Mouse (Mus musculus) limb, embryonic 10.5 days (tissue): ENCODE results near the gene Trim69. TPM values are rescaled to one million over a fixed set of nuclear protein-coding genes. Genes with fewer than 3 reads are reported as not detected.

Experiments used
- DNase-seq: peaks from one replicate; pipeline ENCODE4 v3.0.0-alpha.2; 2017; ENCODE audit warnings: low spot score
- H3K27ac ChIP-seq: fragments of 300-500 bp; sonication (generic); 2 replicates; pipeline ENCODE4 v1.5.1; 2016; ENCODE audit warnings: mild to moderate bottlenecking
- H3K27me3 ChIP-seq: fragments of 300-500 bp; sonication (generic); 2 replicates; pipeline ENCODE4 v1.6.1; 2016; ENCODE audit warnings: low read depth, mild to moderate bottlenecking; ENCODE audit not compliant: poor library complexity, severe bottlenecking
- H3K36me3 ChIP-seq: fragments of 300-500 bp; sonication (generic); 2 replicates; pipeline ENCODE4 v1.6.1; 2016; ENCODE audit warnings: mild to moderate bottlenecking, moderate library complexity
- H3K4me1 ChIP-seq: fragments of 300-500 bp; sonication (generic); 2 replicates; pipeline ENCODE4 v1.6.1; 2016
- H3K4me3 ChIP-seq: fragments of 300-500 bp; sonication (generic); 2 replicates; pipeline ENCODE4 v1.5.1; 2016; ENCODE audit warnings: mild to moderate bottlenecking, moderate library complexity
- H3K9me3 ChIP-seq: fragments of 300-500 bp; sonication (generic); replicated peaks from 2 replicates; pipeline ENCODE4 v1.6.1; 2016; ENCODE audit warnings: mild to moderate bottlenecking
- WGBS: fragments of 180-500 bp; shearing (Covaris S2); methylation state at CpG from one replicate; pipeline ENCODE4 v1.1.7; 2016; 5-methylcytosine and 5-hydroxymethylcytosine counted together
- polyA plus RNA-seq: library from polyadenylated mRNA; unstranded; fragments of >200 nt; fragmentation: Nextera tagmentation; extraction: Ambion mirVana; gene quantifications from 2 replicates; pipeline ENCODE4 v1.2.1, GENCODE M21; 2016

Trim69 gene
- 0.08 TPM in 1 of 2 replicates, not detected in the other for polyA plus RNA-seq

- no peak within 1 kb of the TSS for H3K27ac ChIP-seq
- H3K4me3 ChIP-seq: no peak within 1 kb of the TSS
- H3K9me3 ChIP-seq: no peaks in the 10 kb centered on the region
- DNase-seq: peak; percentile 84
- peaks cover 6% of the 10 kb centered on the region for H3K4me1 ChIP-seq
- no peaks in the 10 kb centered on the region for H3K36me3 ChIP-seq
- no peaks in the 10 kb centered on the region for H3K27me3 ChIP-seq
- WGBS: 52% methylated on average over 2 of the region's 2 CpGs
Measured at GRCm38 (mm10) chr2:122160680-122161079, at the start of gene Trim69. Gene Trim69 (plus strand): TSS chr2:122160700.

- H3K27ac ChIP-seq: no peak overlapping the region; the same call in 1 of the 2 replicates
- no peaks in the 10 kb centered on the region for H3K27me3 ChIP-seq
- H3K36me3 ChIP-seq: peaks cover 22% of the 10 kb centered on the region
- no peak for DNase-seq
- 88% methylated on average over 2 of the region's 2 CpGs for WGBS
- H3K4me3 ChIP-seq: peak overlapping the region; percentile 71; the same call in 1 of the 2 replicates
- no peaks in the 10 kb centered on the region for H3K9me3 ChIP-seq
- peaks cover 14% of the 10 kb centered on the region for H3K4me1 ChIP-seq
Measured at GRCm38 (mm10) chr2:122116888-122117287, 43.6 kb upstream of the Trim69 start.

GRCm38 (mm10) chr2:122117961-122118958 is 42.2 kb upstream of the Trim69 start, which contains the start of gene Spg11:
Gene Spg11 (minus strand): TSS chr2:122118386.
- H3K27ac ChIP-seq: peak within 1 kb of the TSS; percentile 95

GRCm38 (mm10) chr2:122125680-122126572 is 34.6 kb upstream of the Trim69 start:
- Histone ChIP-seq H3K4me3 (no peak overlapping the region), H3K27ac (no peak overlapping the region), H3K4me1 (no peaks in the 10 kb centered on the region), H3K9me3 (no peaks in the 10 kb centered on the region), H3K27me3 (no peaks in the 10 kb centered on the region), H3K36me3 (no peaks in the 10 kb centered on the region)
- WGBS: 47% methylated on average over 12 of the region's 12 CpGs
- no peak for DNase-seq

More at GRCm38 (mm10) chr2:122117961-122118958, 42.2 kb upstream of the Trim69 start, which contains the start of gene Spg11:
- Histone ChIP-seq H3K36me3 (peaks cover 15% of the 10 kb centered on the region), H3K4me1 (peaks cover 14% of the 10 kb centered on the region), H3K27me3 (no peaks in the 10 kb centered on the region), H3K4me3 (peak within 1 kb of the TSS; percentile 71), H3K9me3 (no peaks in the 10 kb centered on the region)
- DNase-seq: peak; percentile 98
- WGBS: 1% methylated on average over 47 of the region's 47 CpGs

- Histone ChIP-seq H3K4me3 (no peak overlapping the region), H3K27ac (no peak overlapping the region), H3K9me3 (no peaks in the 10 kb centered on the region), H3K36me3 (no peaks in the 10 kb centered on the region), H3K4me1 (no peaks in the 10 kb centered on the region), H3K27me3 (no peaks in the 10 kb centered on the region)
- no peak for DNase-seq
- WGBS: 63% methylated on average over 5 of the region's 5 CpGs
Measured at GRCm38 (mm10) chr2:122126765-122127347, 33.6 kb upstream of the Trim69 start.

- Histone ChIP-seq H3K27ac (no peak overlapping the region), H3K27me3 (no peaks in the 10 kb centered on the region), H3K36me3 (no peaks in the 10 kb centered on the region), H3K4me1 (no peaks in the 10 kb centered on the region), H3K9me3 (no peaks in the 10 kb centered on the region), H3K4me3 (no peak overlapping the region)
- no peak for DNase-seq
- 94% methylated on average over 4 of the region's 4 CpGs for WGBS
Measured at GRCm38 (mm10) chr2:122127635-122128034, 32.9 kb upstream of the Trim69 start.

- H3K4me1 ChIP-seq: no peaks in the 10 kb centered on the region
- DNase-seq: no peak
- WGBS: 88% methylated on average over 2 of the region's 2 CpGs
- H3K27ac ChIP-seq: no peak overlapping the region
- H3K9me3 ChIP-seq: no peaks in the 10 kb centered on the region
- no peaks in the 10 kb centered on the region for H3K36me3 ChIP-seq
- H3K27me3 ChIP-seq: no peaks in the 10 kb centered on the region
- no peak overlapping the region for H3K4me3 ChIP-seq
Measured at GRCm38 (mm10) chr2:122132078-122132477, 28.4 kb upstream of the Trim69 start.

GRCm38 (mm10) chr2:122132618-122133017 is 27.9 kb upstream of the Trim69 start:
- H3K4me3 ChIP-seq: no peak overlapping the region
- no peak overlapping the region for H3K27ac ChIP-seq
- 81% methylated on average over 2 of the region's 2 CpGs for WGBS
- DNase-seq: no peak
- no peaks in the 10 kb centered on the region for H3K9me3 ChIP-seq
- H3K27me3 ChIP-seq: no peaks in the 10 kb centered on the region
- H3K36me3 ChIP-seq: no peaks in the 10 kb centered on the region
- H3K4me1 ChIP-seq: no peaks in the 10 kb centered on the region

- no peaks in the 10 kb centered on the region for H3K36me3 ChIP-seq
- no peaks in the 10 kb centered on the region for H3K27me3 ChIP-seq
- no peak overlapping the region for H3K27ac ChIP-seq
- H3K9me3 ChIP-seq: no peaks in the 10 kb centered on the region
- no peak overlapping the region for H3K4me3 ChIP-seq
- WGBS: 66% methylated on average over 5 of the region's 5 CpGs
- DNase-seq: no peak
- H3K4me1 ChIP-seq: no peaks in the 10 kb centered on the region
Measured at GRCm38 (mm10) chr2:122137839-122138465, 22.5 kb upstream of the Trim69 start.

GRCm38 (mm10) chr2:122140815-122141214 is 19.7 kb upstream of the Trim69 start:
- no peaks in the 10 kb centered on the region for H3K9me3 ChIP-seq
- no peak overlapping the region for H3K27ac ChIP-seq
- no peaks in the 10 kb centered on the region for H3K27me3 ChIP-seq
- no peak overlapping the region for H3K4me3 ChIP-seq
- 79% methylated on average over 2 of the region's 2 CpGs for WGBS
- no peak for DNase-seq
- H3K36me3 ChIP-seq: no peaks in the 10 kb centered on the region
- H3K4me1 ChIP-seq: no peaks in the 10 kb centered on the region

- no peak for DNase-seq
- 72% methylated on average over 5 of the region's 5 CpGs for WGBS
- no peaks in the 10 kb centered on the region for H3K27me3 ChIP-seq
- H3K9me3 ChIP-seq: no peaks in the 10 kb centered on the region
- no peak overlapping the region for H3K27ac ChIP-seq
- no peaks in the 10 kb centered on the region for H3K36me3 ChIP-seq
- H3K4me1 ChIP-seq: no peaks in the 10 kb centered on the region
- H3K4me3 ChIP-seq: no peak overlapping the region
Measured at GRCm38 (mm10) chr2:122141332-122141967, 19.1 kb upstream of the Trim69 start.
